Mouse (Mus musculus): ENCODE measurements at regions not wholly inside any gene's neighbourhood (a gene's known extent, or its start where the extent isn't known, plus 50 kb on each side); places are given as distances from the start of the nearest gene placed in this dataset.

- no peak for DNase-seq (ENCODE audit: extremely low read depth)
- H3K4me3 ChIP-seq (replicated peaks in 1 of 3; ENCODE audit: low read depth in 2 of 3, low read length in 2 of 3, poor library complexity in 1 of 3), result no peak overlapping the region
- no peaks in the 10 kb centered on the region for H3K27me3 ChIP-seq (replicated peaks)
- H3K4me1 ChIP-seq (ENCODE audit: control insufficient read depth in 1 of 2, insufficient read depth in 2 of 2), result peaks cover under 1 to 3% of the 10 kb centered on the region in 2 experiments; a peak in 2 of 4 replicates
- TF ChIP-seq MAX (IDR thresholded peaks at IDR 0.05; ENCODE audit: low read length) (no peak), USF1 (IDR thresholded peaks at IDR 0.05; ENCODE audit: low read depth, low read length) (no peak), SMC3 (IDR thresholded peaks at IDR 0.05; ENCODE audit: low read depth, low read length) (no peak), ZKSCAN1 (IDR thresholded peaks at IDR 0.05; ENCODE audit: borderline replicate concordance, low read depth, low read length) (no peak), MYC (IDR thresholded peaks at IDR 0.05; ENCODE audit: low read depth, low read length) (no peak), ZNF384 (IDR thresholded peaks at IDR 0.05; ENCODE audit: low read depth, low read length) (no peak), MAFK (IDR thresholded peaks at IDR 0.05; ENCODE audit: insufficient replicate concordance, low read length) (no peak), JUND (conservative IDR thresholded peaks at IDR 0.05; ENCODE audit: low read depth, low read length) (no peak), BHLHE40 (IDR thresholded peaks at IDR 0.05; ENCODE audit: low read depth, low read length) (no peak), TCF12 (IDR thresholded peaks at IDR 0.05; ENCODE audit: low read depth, low read length) (no peak), ETS1 (conservative IDR thresholded peaks at IDR 0.05; ENCODE audit: low read depth, low read length) (no peak), MAZ (IDR thresholded peaks at IDR 0.05; ENCODE audit: low read depth, low read length) (no peak), RCOR1 (conservative IDR thresholded peaks at IDR 0.05; ENCODE audit: low read depth, low read length) (no peak), CTCF (conservative IDR thresholded peaks at IDR 0.05 in 1 of 2, IDR thresholded peaks at IDR 0.05 in 1 of 2; ENCODE audit: low read depth in 2 of 2, low read length in 2 of 2) (no peak), HCFC1 (IDR thresholded peaks at IDR 0.05; ENCODE audit: low read depth, low read length) (no peak), SIN3A (IDR thresholded peaks at IDR 0.05; ENCODE audit: low read length) (no peak), EP300 (IDR thresholded peaks at IDR 0.05; ENCODE audit: low read length) (no peak)
- H3K79me2 ChIP-seq (replicated peaks; ENCODE audit: control insufficient read depth, extremely low read depth, insufficient read depth, poor library complexity, severe bottlenecking), result no peaks in the 10 kb centered on the region
- no peak overlapping the region for H3K4me2 ChIP-seq (ENCODE audit: insufficient read depth, low read depth, poor library complexity, severe bottlenecking)
- in situ Hi-C loops (cut with MboI; ENCODE audit: low pct_ligation_motif_present, low pct_unique_long_range_greater_than_20kb, low sequenced_read_pairs) (loop anchor here (10.0 to 25.0 kb wide), 4 partner anchors 124 to 1474 kb away; partner anchors contain the start of gene Cpeb2), dilution Hi-C loops (cut with MboI; ENCODE audit: extremely low pct_ligation_motif_present, extremely low pct_unique_long_range_greater_than_20kb, low sequenced_read_pairs) (no loop called here)
- H3K9ac ChIP-seq (ENCODE audit: insufficient read depth, low read depth), result no peak overlapping the region
- no peak overlapping the region for H3K27ac ChIP-seq (ENCODE audit: insufficient read depth, low read depth)
- no peaks in the 10 kb centered on the region for H3K36me3 ChIP-seq (replicated peaks in 1 of 2; ENCODE audit: control insufficient read depth in 1 of 2, insufficient read depth in 1 of 2, low read length in 1 of 2)
- no peaks in the 10 kb centered on the region for H3K9me3 ChIP-seq (replicated peaks; ENCODE audit: low read length)
Observed at GRCm38 (mm10) chr5:43361026-43361425, 128.1 kb downstream of the Cpeb2 start.

GRCm38 (mm10) chr5:43372385-43372784 is 139.4 kb downstream of the Cpeb2 start:
- Histone ChIP-seq H3K9ac (ENCODE audit: insufficient read depth, low read depth) (no peak overlapping the region), H3K79me2 (replicated peaks; ENCODE audit: control insufficient read depth, extremely low read depth, insufficient read depth, poor library complexity, severe bottlenecking) (no peaks in the 10 kb centered on the region), H3K4me3 (replicated peaks in 1 of 3; ENCODE audit: low read depth in 2 of 3, low read length in 2 of 3, poor library complexity in 1 of 3) (no peak overlapping the region), H3K36me3 (replicated peaks in 1 of 2; ENCODE audit: control insufficient read depth in 1 of 2, insufficient read depth in 1 of 2, low read length in 1 of 2) (no peaks in the 10 kb centered on the region), H3K4me1 (ENCODE audit: control insufficient read depth in 1 of 2, insufficient read depth in 2 of 2) (no peaks in the 10 kb centered on the region), H3K9me3 (replicated peaks; ENCODE audit: low read length) (no peaks in the 10 kb centered on the region), H3K27me3 (replicated peaks) (no peaks in the 10 kb centered on the region), H3K4me2 (ENCODE audit: insufficient read depth, low read depth, poor library complexity, severe bottlenecking) (no peak overlapping the region), H3K27ac (ENCODE audit: insufficient read depth, low read depth) (no peak overlapping the region)
- no peak for DNase-seq (ENCODE audit: extremely low read depth)
- dilution Hi-C loops (cut with MboI; ENCODE audit: extremely low pct_ligation_motif_present, extremely low pct_unique_long_range_greater_than_20kb, low sequenced_read_pairs), result no loop called here
- TF ChIP-seq CHD2 (IDR thresholded peaks at IDR 0.05; ENCODE audit: low read length) (no peak), RCOR1 (conservative IDR thresholded peaks at IDR 0.05; ENCODE audit: low read depth, low read length) (no peak), GABPA (IDR thresholded peaks at IDR 0.05; ENCODE audit: insufficient replicate concordance, low read depth, low read length) (no peak), USF2 (conservative IDR thresholded peaks at IDR 0.05; ENCODE audit: low read depth, low read length) (no peak), POLR2A (IDR thresholded peaks at IDR 0.05; ENCODE audit: low read depth, low read length) (no peak), IRF4 (IDR thresholded peaks at IDR 0.05; ENCODE audit: low read depth, low read length) (no peak), TCF12 (IDR thresholded peaks at IDR 0.05; ENCODE audit: low read depth, low read length) (no peak), MYC (IDR thresholded peaks at IDR 0.05; ENCODE audit: low read depth, low read length) (no peak), UBTF (IDR thresholded peaks at IDR 0.05; ENCODE audit: low read depth, low read length) (no peak), MXI1 (IDR thresholded peaks at IDR 0.05; ENCODE audit: low read depth, low read length) (no peak), ELF1 (IDR thresholded peaks at IDR 0.05; ENCODE audit: low read depth, low read length) (no peak), JUN (IDR thresholded peaks at IDR 0.05; ENCODE audit: insufficient read depth, low read depth, low read length) (no peak), EP300 (IDR thresholded peaks at IDR 0.05; ENCODE audit: low read length) (no peak), CHD1 (IDR thresholded peaks at IDR 0.05; ENCODE audit: low read depth, low read length) (no peak), HCFC1 (IDR thresholded peaks at IDR 0.05; ENCODE audit: low read depth, low read length) (no peak), SMC3 (IDR thresholded peaks at IDR 0.05; ENCODE audit: low read depth, low read length) (no peak), ZC3H11A (IDR thresholded peaks at IDR 0.05; ENCODE audit: low read depth, low read length) (no peak)
- in situ Hi-C loops (cut with MboI; ENCODE audit: low pct_ligation_motif_present, low pct_unique_long_range_greater_than_20kb, low sequenced_read_pairs), result loop anchor here (25.0 kb wide), 3 partner anchors 135 to 1485 kb away; partner anchors contain the start of gene Cpeb2
